Mouse (Mus musculus) cerebellum, adult 9-11 months (tissue): Measurements from ENCODE around the gene F11.

Experiments
- DNase-seq: peaks from one replicate; pipeline ENCODE4 v3.0.0; 2022

The F11 gene

DNA sequence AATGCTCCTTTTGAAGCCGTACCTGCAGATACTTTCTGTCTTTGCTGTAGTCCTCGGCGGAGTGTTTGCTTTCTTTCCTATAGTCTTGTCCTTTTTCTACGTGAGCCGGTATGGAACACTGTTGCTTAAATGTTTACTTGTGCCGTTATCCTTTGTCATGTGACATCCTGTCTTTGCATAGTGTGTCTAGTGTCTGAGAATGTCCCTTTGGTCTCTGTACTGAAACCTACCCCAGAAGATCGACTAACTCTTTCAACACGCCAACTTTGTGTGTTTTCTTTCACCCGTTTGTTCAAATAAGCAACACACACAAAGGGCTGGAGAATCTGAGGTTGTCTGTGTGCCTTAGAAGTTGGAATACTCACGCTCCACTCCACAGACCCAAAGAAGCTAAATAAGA, at the start of gene F11:
F11 (minus strand) TSS at position 112 of the 400 bp plus-strand sequence.
- no peak for DNase-seq

DNA sequence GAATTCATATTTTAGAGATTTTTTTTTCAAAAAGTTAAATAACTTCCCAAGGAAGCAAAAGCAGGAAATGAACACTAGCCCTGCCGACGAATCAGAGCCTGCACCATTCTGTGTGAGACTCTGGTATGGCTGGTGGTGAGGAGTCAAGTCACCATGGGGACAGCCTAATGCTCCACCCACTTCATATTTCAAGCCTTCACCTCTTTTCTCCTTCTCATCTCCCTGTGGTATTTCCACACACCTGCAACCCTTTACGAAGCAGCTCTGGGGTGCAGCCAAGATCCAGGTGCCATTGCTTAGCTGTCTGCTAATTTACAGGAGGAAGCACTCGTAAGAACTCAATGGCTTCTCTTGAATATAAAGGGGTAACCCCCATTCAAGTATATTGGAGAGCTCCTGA, 49.1 kb upstream of the F11 start:
- DNase-seq: no peak

DNA sequence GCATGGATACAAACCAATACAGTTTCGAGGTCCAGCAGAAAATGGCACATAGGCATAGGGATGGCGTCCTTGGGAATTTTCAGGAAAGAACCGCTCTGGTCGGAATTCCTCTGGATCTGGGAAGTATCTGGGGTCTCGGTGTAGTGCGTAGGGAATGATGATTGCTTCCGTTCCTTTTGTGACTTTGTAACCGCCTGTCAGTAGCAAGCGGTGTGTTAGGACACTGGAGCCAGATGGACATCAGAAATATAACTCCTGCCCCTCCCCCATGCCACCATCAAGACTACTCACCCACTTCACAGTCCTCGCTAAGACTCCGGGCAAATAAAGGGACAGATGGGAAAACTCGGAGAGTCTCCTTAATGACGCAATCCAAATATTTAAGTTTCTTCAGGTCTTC, 46.5 kb upstream of the F11 start, which contains the start of gene Gm45753:
Gm45753 (minus strand) TSS at position 101 of the 400 bp plus-strand sequence.
- no peak for DNase-seq

GRCm38 (mm10) chr8:45305479-45305878, 43.6 kb upstream of the F11 start:
- DNase-seq: no peak

DNA sequence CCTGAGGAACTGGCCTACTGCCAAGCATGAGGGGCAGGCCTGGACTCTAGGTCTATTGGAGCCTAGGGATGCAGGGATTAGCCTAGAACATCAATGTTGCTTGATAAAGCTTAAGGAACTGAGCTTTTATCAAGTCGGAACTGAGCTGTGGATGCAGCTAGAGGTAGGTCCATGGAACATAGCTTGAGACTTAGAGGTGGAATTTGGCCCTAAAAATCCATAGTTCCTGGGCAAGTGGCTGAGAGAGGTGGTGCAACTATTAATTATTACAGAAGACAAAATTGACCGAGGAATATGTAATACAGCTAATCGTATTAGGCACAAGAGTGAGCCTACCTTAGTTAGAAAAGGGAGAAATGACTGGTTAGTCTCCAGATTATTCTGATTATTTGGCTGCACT, 42.5 kb upstream of the F11 start:
- no peak for DNase-seq

DNA sequence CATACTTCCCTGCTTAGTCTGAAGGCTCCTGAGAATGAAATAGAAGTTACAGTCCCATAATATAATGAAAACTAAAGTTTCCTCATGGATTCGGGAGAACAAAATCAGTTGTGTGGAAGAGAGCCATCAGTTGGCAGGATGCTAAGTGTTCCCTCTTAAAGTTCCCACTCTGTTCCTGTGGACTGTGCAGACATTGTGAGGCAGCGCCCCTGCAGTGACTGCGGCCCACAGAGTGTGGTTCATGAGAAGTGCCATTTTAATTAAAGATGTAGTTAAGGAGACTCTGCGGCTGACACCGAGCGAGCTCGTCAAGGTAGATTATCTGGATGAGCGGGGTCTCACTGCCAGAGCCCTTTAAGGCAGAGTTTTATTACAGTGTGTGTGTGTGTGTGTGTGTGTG, 40.6 kb upstream of the F11 start:
- DNase-seq: no peak

DNA sequence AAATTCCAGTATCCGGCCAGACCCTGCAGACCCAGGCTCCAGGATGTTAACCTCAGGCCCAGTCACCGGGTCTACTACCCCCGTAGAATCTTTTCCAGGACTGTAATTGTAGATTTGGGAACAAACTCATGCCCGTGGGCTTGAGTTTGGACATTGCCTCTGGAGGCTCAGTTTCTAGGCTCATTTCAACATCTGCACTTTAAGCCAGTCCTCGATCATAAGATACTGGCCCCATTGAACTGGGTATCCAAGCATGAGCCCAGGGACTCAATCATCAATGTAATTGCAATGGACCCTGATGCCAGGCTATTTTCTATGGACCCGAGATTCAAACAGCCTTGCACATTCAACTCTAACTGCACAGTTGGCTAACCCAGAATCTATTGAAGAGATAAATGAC, 33.4 kb upstream of the F11 start:
- DNase-seq: no peak

DNA sequence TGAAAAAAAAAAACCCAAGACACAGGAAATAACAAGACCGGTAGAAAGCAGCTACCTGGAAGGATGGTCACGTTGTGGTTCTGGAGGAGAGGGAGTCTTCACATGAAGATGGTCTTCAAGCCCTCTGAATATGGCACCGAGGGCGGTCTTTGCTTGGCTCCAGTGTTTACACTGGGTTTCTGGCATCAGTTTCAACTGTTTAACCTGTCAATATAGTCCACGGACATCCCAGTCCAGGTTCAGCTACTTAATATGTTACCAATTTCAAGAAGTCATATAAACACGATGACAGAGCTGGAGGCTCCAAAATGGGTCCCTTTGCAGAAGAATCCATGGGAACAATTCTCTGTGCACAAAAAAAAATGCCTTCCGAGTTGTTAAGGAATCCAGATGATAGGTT, 32.9 kb upstream of the F11 start, which contains the start of gene Klkb1:
Klkb1 (minus strand) TSS at position 173 of the 400 bp plus-strand sequence.
- no peak for DNase-seq

- peak; percentile 44 for DNase-seq
These were observed 30.0 kb upstream of the F11 start for GRCm38 (mm10) chr8:45291790-45292189.

DNA sequence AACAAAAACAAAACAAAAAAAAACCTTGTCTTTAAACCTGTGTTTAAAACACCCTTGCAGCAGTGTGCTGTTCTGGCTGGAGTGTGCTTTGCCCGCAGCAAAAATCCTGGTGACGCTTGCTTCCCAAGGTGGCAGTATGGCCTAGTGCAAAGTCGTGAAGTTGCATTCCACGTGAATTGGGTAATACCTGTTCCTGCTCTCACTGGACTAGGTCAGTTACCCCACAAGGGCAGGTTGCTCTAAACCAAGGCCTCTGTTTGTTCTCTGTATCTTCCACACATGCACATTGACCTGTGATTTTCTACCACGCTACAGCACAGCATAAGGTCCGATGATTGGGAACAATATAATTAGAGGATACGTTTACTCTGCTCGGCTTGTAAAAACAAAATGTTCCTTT, 19.8 kb upstream of the F11 start:
- no peak for DNase-seq

GRCm38 (mm10) chr8:45277453-45277852, 15.6 kb upstream of the F11 start:
- no peak for DNase-seq

DNA sequence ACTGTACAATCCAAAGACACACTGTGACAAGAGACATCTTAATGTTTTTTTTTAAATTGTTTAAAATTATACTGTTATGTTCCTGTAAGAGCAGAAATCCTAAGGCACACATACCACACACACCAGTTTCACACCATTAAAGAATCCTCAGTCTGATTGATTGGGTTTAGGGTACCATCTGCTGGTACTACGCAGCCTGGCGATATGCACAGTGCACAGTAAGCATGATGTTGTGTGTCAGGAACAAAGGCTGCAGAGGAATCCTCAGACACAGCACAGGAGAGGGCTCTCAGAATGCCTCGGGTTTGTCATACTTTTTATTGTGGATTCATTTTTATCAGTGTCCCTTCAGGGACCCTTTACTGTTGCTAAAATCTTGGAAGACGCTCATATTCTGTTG, 12.5 kb upstream of the F11 start:
- DNase-seq: no peak

DNA sequence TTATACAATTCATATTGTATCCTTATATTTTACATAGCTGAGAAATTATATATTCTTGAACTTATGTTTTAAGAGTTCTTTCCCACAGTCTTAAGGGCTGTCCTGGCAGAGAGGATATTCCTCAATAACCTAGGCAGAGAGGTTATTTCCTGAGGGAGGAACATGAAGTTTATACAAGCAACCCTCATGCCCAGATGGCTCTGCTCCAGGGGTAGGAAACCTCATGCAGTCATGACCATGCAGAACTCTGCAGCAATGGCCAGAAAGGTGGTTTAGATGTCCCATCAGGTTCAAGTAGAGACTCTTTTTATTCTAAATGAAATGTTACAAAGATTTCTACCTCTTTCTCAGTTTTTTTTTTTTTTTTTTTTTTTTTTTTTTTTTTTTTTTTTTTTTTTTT, 7.2 kb upstream of the F11 start:
- DNase-seq: no peak

DNA sequence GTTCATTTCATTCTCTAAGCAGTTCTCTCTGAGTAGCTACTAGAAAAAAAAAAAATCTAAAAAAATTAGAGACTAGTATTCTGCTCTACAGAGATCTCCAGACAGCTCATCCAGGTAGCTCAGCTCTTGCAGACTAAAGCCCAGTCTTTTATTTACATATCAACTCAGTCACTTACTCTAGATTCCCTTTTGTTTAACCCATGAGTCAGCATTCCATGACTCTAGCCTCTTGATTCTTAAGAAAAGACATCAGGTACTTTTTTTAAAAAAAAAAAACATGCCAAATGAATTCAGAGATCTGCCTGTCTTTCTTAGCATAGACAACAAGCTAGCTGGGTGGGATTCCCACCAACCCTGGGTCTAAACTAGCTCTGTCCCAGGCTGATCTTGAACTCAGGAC, 6.7 kb upstream of the F11 start:
- no peak for DNase-seq

- DNase-seq: no peak
These were observed 6.0 kb upstream of the F11 start for GRCm38 (mm10) chr8:45267611-45268391.

DNA sequence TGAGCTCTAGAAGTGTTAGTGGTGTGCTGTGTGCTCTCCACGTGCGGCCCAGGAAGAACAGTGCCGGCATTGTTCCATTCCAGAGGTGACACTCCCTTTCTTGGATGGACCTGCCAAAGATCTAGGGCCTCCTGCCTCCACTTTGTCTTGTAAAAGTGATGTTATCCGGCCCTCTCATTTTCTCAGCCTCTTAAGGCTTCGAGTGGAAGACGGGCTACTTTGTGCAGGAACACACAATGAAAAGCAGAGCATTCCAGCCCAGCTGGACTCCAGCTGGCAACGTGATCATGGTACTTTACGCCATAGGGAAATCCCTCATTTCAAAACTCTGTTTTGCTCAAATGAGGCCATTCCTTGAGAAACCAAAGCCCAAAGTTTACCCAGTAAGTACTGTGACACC, 5.2 kb upstream of the F11 start:
- DNase-seq: no peak

GRCm38 (mm10) chr8:45264918-45265317, 3.1 kb upstream of the F11 start:
- DNase-seq: no peak

DNA sequence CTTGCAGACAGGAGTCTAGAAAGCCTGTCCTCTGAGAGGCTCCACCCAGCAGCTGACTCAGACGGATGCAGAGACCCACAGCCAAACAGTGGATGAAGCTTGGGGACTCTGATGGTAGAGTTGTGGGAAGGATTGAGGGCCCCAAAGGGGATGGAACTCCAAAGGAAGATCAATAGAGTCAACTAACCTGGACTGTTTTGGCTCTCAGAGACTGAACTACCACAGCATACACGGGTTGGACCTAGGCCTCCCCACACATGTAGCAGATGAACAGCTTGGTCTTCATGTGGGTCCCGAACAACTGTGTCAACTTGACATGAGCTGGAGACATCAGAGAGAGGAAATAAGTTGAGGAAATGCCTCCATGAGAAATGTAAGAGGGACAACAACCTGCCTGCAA, 1.0 kb upstream of the F11 start:
- no peak for DNase-seq

DNA sequence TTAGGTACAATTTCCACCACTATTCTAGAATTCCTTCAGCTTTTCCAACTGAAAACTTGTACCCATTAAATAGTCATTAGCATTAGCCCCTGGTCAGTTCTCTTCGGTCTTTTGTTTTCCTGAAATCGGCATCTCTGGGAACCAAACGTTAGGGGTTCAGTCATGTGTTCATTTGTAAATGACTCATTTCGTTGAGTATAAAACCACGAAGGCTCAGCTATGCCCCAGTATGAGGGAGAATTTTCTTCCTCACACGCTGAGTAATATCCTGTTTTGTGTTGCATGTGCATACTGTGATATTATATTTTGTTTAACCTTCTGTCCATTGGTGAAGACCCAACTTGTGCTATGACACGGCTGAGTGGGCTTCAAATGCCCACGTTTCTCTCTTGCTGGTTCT, 3.4 kb downstream of the F11 start:
- no peak for DNase-seq

- DNase-seq: no peak
These were observed 6.8 kb downstream of the F11 start for GRCm38 (mm10) chr8:45255040-45255439.

GRCm38 (mm10) chr8:45254194-45254842, 7.5 kb downstream of the F11 start:
- no peak for DNase-seq

DNA sequence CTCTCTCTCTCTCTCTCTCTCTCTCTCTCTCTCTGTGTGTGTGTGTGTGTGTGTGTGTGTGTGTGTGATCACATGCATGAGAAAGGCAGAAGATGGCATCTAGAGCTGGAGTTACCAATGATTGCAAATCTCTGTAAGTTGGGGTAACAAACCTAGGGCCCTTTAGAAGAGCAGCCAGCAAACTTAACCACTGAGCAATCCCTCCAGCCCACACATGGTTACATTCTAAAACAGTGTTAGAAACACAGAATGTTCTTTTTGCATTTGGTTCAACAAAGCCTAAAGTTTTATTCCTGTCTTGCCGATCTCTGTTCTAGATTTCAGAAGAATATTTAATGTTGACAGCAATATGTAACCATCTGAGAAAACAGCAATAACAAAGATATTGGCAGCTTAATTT, 8.2 kb downstream of the F11 start:
- no peak for DNase-seq

DNA sequence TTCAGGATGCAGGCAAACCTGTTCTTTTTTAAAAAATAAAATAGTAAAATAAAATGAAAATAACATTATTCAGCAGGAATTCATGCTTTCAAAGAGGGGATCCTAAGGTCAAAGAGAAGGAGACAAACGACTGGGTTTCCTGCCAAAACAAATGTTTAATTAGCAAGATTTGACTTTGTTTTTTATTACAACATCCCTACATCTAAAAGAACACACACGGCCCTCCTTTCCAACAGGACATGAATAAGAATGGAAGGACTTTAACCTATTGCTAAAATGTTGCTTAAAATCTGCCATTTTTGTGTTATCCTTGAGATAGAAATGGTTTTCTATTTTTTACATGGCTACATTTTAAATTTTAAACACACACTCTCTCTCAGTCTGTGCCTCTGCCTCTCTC, 8.7 kb downstream of the F11 start:
- no peak for DNase-seq

DNA sequence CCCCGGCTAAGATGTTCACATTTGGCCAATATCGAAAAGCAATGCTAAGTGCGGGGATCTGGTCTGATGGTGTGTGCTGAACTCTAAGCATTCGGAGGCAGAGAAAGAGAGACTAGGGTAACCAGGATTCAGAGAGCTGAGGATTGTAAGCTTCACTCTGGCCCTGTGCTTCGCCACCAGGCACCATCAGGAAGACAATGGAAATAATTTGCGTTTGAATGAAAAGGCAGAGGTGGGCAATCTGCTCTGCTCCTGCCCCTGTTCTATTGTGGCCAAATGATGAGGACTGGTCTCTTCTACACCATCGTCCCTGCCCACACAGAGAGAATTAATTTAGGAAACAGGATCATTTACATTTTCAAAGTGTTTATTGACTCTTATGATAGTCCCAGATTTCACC, 15.5 kb downstream of the F11 start:
- no peak for DNase-seq

- DNase-seq: no peak
These were observed 22.5 kb downstream of the F11 start for GRCm38 (mm10) chr8:45239363-45239762.
